Mouse (Mus musculus): Measurements from ENCODE around the gene Ccdc151.

Ccdc151 gene

GRCm38 (mm10) chr9:21996178-21996867, 6.1 kb downstream of the Ccdc151 start:
- DNase-seq (ENCODE audit: low spot score), result no peak

GRCm38 (mm10) chr9:21992227-21992626, 10.2 kb downstream of the Ccdc151 start:
- no peak for DNase-seq (ENCODE audit: low spot score)

- peak; percentile 16 for DNase-seq (ENCODE audit: low spot score)
Observed at GRCm38 (mm10) chr9:21989230-21990110, 13.0 kb downstream of the Ccdc151 start, which contains the start of gene Rgl3. Gene Rgl3, minus strand, starts transcription at chr9:21989446.

- DNase-seq (ENCODE audit: low spot score), result no peak
Observed at GRCm38 (mm10) chr9:21988421-21989101, 13.9 kb downstream of the Ccdc151 start.

GRCm38 (mm10) chr9:21987592-21988342, 14.7 kb downstream of the Ccdc151 start:
- no peak for DNase-seq (ENCODE audit: low spot score)

- DNase-seq (ENCODE audit: low spot score), result no peak
Observed at GRCm38 (mm10) chr9:21983911-21984310, 18.5 kb downstream of the Ccdc151 start.

- no peak for DNase-seq (ENCODE audit: low spot score)
Observed at GRCm38 (mm10) chr9:21978398-21979128, 23.9 kb downstream of the Ccdc151 start.

- no peak for DNase-seq (ENCODE audit: low spot score)
Observed at GRCm38 (mm10) chr9:21977972-21978371, 24.5 kb downstream of the Ccdc151 start.

GRCm38 (mm10) chr9:21977331-21977730, 25.1 kb downstream of the Ccdc151 start:
- no peak for DNase-seq (ENCODE audit: low spot score)

GRCm38 (mm10) chr9:21976626-21977175, 25.7 kb downstream of the Ccdc151 start:
- no peak for DNase-seq (ENCODE audit: low spot score)

GRCm38 (mm10) chr9:21969304-21969703, 33.1 kb downstream of the Ccdc151 start:
- DNase-seq (ENCODE audit: low spot score), result no peak

- no peak for DNase-seq (ENCODE audit: low spot score)
Observed at GRCm38 (mm10) chr9:21968883-21969282, 33.6 kb downstream of the Ccdc151 start.

GRCm38 (mm10) chr9:21963417-21963816, 39.0 kb downstream of the Ccdc151 start, which contains the start of gene Epor:
Gene Epor, minus strand, starts transcription at chr9:21963506.
- DNase-seq (ENCODE audit: low spot score), result no peak

- DNase-seq (ENCODE audit: low spot score), result peak; percentile 36
Observed at GRCm38 (mm10) chr9:21962416-21963059, 39.9 kb downstream of the Ccdc151 start.

GRCm38 (mm10) chr9:21962010-21962409, 40.4 kb downstream of the Ccdc151 start:
- no peak for DNase-seq (ENCODE audit: low spot score)

- DNase-seq (ENCODE audit: low spot score), result no peak
Observed at GRCm38 (mm10) chr9:21961366-21961980, 41.0 kb downstream of the Ccdc151 start.

- DNase-seq (ENCODE audit: low spot score), result no peak
Observed at GRCm38 (mm10) chr9:21960558-21961208, 41.8 kb downstream of the Ccdc151 start.

- no peak for DNase-seq (ENCODE audit: low spot score)
Observed at GRCm38 (mm10) chr9:21960135-21960534, 42.3 kb downstream of the Ccdc151 start.

- no peak for DNase-seq (ENCODE audit: low spot score)
Observed at GRCm38 (mm10) chr9:21959244-21959643, 43.2 kb downstream of the Ccdc151 start.

Data from ovary, postnatal 10 days (tissue).